Mouse (Mus musculus) stomach, embryonic 15.5 days (tissue): ENCODE measurements at regions not wholly inside any gene's neighbourhood (a gene's known extent, or its start where the extent isn't known, plus 50 kb on each side); places are given as distances from the start of the nearest gene placed in this dataset.

ENCODE experiments used
- ATAC-seq: fragments of 200-750 bp; cut with Nextera tagmentation; 2 replicates; pipeline ENCODE4 v1.8.0; 2017; ENCODE audit warnings: low read depth, moderate number of reproducible peaks, moderate TSS enrichment; ENCODE audit not compliant: insufficient read depth, low FRiP score
- H3K27ac ChIP-seq: fragments of 300-500 bp; sonication (generic); 2 replicates; pipeline ENCODE4 v1.5.1; 2015; ENCODE audit warnings: mild to moderate bottlenecking, inconsistent platforms
- H3K27me3 ChIP-seq: fragments of 300-500 bp; sonication (generic); replicated peaks from 2 replicates; pipeline ENCODE4 v1.6.1; 2015; ENCODE audit warnings: inconsistent platforms
- H3K36me3 ChIP-seq: fragments of 300-500 bp; sonication (generic); 2 replicates; pipeline ENCODE4 v1.6.1; 2015; ENCODE audit warnings: inconsistent platforms
- H3K4me1 ChIP-seq: fragments of 300-500 bp; sonication (generic); 2 replicates; pipeline ENCODE4 v1.6.1; 2015; ENCODE audit warnings: inconsistent platforms
- H3K4me2 ChIP-seq: fragments of 300-500 bp; sonication (generic); 2 replicates; pipeline ENCODE4 v1.6.1; 2015; ENCODE audit warnings: mild to moderate bottlenecking, inconsistent platforms
- H3K4me3 ChIP-seq: fragments of 300-500 bp; sonication (generic); replicated peaks from 2 replicates; pipeline ENCODE4 v1.5.1; 2015; ENCODE audit warnings: inconsistent platforms
- H3K9ac ChIP-seq: fragments of 300-500 bp; sonication (generic); 2 replicates; pipeline ENCODE4 v1.6.1; 2015; ENCODE audit warnings: inconsistent platforms
- H3K9me3 ChIP-seq: fragments of 300-500 bp; sonication (generic); 2 replicates; pipeline ENCODE4 v1.6.1; 2016; ENCODE audit warnings: inconsistent platforms
- WGBS: fragments of 180-500 bp; shearing (Covaris S2); methylation state at CpG from one replicate; pipeline ENCODE4 v1.1.7; 2015; 5-methylcytosine and 5-hydroxymethylcytosine counted together

DNA sequence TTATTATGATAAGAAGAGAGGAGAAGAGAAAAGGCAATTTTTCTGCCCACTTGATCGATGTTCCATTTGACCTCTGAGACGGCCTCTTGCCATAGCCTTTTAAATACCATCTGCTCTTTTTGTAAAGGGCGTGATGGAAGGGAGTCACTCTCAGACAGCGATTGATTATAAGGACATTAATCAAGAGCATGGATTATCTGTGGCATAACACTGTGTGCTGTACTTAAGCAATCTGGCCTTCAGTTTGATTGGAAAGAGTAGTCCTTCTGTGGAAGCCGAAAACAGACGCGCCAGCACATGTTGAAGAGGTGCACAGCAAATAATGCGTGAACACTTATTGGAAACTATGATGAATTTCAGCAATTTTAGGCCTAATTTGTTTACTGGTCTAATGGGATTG is 685.4 kb upstream of the Robo1 start:
- no peak for ATAC-seq
- Histone ChIP-seq H3K9me3 (no peaks in the 10 kb centered on the region), H3K27ac (no peak overlapping the region), H3K4me2 (no peak overlapping the region), H3K4me1 (no peaks in the 10 kb centered on the region), H3K27me3 (no peaks in the 10 kb centered on the region), H3K9ac (no peak overlapping the region), H3K36me3 (no peaks in the 10 kb centered on the region), H3K4me3 (no peak overlapping the region)
- 67% methylated on average over 8 of the region's 8 CpGs for WGBS

- Histone ChIP-seq H3K4me1 (no peaks in the 10 kb centered on the region), H3K9me3 (no peaks in the 10 kb centered on the region), H3K27ac (no peak overlapping the region), H3K4me2 (no peak overlapping the region), H3K4me3 (no peak overlapping the region), H3K9ac (no peak overlapping the region), H3K36me3 (no peaks in the 10 kb centered on the region), H3K27me3 (no peaks in the 10 kb centered on the region)
- 74% methylated on average over 2 of the region's 2 CpGs for WGBS
- no peak for ATAC-seq
Observed at GRCm38 (mm10) chr16:71640361-71640760, 667.7 kb upstream of the Robo1 start.

DNA sequence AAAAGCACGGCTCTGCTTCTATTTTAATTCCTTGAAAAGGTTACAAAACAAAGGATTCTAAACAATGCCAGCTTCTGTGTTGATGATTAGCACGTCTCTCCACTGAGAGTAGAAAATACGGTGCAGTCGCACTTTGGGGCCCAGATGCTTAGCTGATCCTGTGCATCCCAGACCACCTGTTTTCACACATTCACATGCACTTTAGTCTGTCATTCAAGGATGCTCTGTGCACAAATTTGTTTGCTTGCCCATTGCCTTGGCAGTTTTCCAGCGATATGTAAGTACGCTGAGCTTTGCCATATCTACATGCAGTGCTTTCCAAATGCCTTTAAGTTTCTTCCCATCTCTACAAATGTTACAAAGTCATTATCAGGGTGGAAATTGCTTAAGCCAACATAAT is 664.9 kb upstream of the Robo1 start:
- no peak overlapping the region for H3K9ac ChIP-seq
- H3K27ac ChIP-seq = no peak overlapping the region
- H3K4me2 ChIP-seq = no peak overlapping the region
- no peak overlapping the region for H3K4me3 ChIP-seq
- H3K36me3 ChIP-seq = no peaks in the 10 kb centered on the region
- 69% methylated on average over 6 of the region's 6 CpGs for WGBS
- no peaks in the 10 kb centered on the region for H3K4me1 ChIP-seq
- ATAC-seq = no peak
- no peaks in the 10 kb centered on the region for H3K27me3 ChIP-seq
- no peaks in the 10 kb centered on the region for H3K9me3 ChIP-seq

DNA sequence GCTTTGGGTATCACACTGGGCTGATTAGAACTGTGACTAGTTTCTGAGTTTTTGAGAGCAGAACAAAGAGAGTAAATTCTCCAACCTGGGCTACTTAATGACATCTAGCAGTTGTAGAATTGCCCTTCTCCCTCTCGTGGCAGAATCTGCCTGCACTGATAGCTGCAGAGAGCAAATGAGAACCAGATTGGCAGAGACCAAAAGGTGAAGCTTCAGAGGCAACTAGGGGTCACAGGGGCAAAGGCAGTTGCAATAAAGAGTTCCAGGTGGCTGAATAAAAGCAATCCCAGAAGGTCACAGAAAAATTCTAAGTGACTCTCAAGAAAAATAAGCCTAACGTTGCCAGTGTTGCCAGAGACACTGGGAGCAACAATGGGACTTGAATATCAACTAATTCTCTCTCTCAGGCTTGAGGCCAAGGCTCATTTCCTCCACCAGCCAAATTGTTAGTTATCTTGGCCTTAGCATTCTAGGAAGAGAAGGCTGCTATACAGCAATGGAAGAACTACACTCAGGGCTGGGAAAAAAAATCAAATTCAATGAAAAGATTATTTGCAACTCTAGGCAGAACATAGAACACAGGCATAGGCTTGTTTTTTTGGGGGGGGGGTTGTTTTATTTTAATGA is 629.9 kb upstream of the Robo1 start:
- no peaks in the 10 kb centered on the region for H3K4me1 ChIP-seq
- H3K27me3 ChIP-seq = no peaks in the 10 kb centered on the region
- no peak overlapping the region for H3K4me3 ChIP-seq
- H3K27ac ChIP-seq = no peak overlapping the region
- no peak overlapping the region for H3K4me2 ChIP-seq
- no peaks in the 10 kb centered on the region for H3K36me3 ChIP-seq
- no peaks in the 10 kb centered on the region for H3K9me3 ChIP-seq
- 8% methylated on average over 2 of the region's 2 CpGs for WGBS
- H3K9ac ChIP-seq = no peak overlapping the region
- no peak for ATAC-seq

DNA sequence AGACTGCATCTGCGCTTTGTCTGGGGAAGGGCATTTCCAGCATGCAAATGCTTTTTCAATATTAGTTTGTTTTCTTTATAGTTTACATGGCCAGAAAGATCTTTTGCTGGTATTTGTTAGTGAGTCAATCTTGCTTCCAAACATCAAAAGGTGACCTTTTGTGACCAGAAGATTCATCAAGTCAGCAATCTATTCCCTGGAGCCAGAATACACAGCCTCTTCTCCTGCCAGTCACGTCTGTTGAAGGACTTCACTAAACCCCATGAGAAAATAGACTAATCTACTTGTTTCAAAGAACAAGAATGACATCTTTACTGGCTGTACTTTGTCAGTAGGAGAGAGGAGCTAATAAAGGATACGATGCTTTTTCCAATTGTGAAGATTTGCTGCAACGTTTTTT is 614.6 kb upstream of the Robo1 start:
- ATAC-seq = no peak
- H3K4me2 ChIP-seq = no peak overlapping the region
- no peak overlapping the region for H3K9ac ChIP-seq
- no peaks in the 10 kb centered on the region for H3K9me3 ChIP-seq
- H3K4me3 ChIP-seq = no peak overlapping the region
- no peak overlapping the region for H3K27ac ChIP-seq
- no peaks in the 10 kb centered on the region for H3K4me1 ChIP-seq
- H3K36me3 ChIP-seq = no peaks in the 10 kb centered on the region
- no peaks in the 10 kb centered on the region for H3K27me3 ChIP-seq
- 49% methylated on average over 4 of the region's 4 CpGs for WGBS

- no peak for ATAC-seq
- no peak overlapping the region for H3K9ac ChIP-seq
Observed at GRCm38 (mm10) chr16:71705846-71706245, 602.3 kb upstream of the Robo1 start.

GRCm38 (mm10) chr16:71709684-71710083 is 598.4 kb upstream of the Robo1 start:
- 87% methylated on average over 3 of the region's 3 CpGs for WGBS
- Histone ChIP-seq H3K27me3 (no peaks in the 10 kb centered on the region), H3K36me3 (no peaks in the 10 kb centered on the region), H3K4me3 (no peak overlapping the region), H3K4me2 (no peak overlapping the region), H3K27ac (no peak overlapping the region), H3K4me1 (no peaks in the 10 kb centered on the region), H3K9me3 (no peaks in the 10 kb centered on the region), H3K9ac (no peak overlapping the region)
- no peak for ATAC-seq

More at GRCm38 (mm10) chr16:71705846-71706245, 602.3 kb upstream of the Robo1 start:
- Histone ChIP-seq H3K27me3 (no peaks in the 10 kb centered on the region), H3K4me1 (no peaks in the 10 kb centered on the region), H3K36me3 (no peaks in the 10 kb centered on the region), H3K4me2 (no peak overlapping the region), H3K4me3 (no peak overlapping the region), H3K27ac (no peak overlapping the region), H3K9me3 (no peaks in the 10 kb centered on the region)

- Histone ChIP-seq H3K4me2 (no peak overlapping the region), H3K4me3 (no peak overlapping the region), H3K27ac (no peak overlapping the region), H3K36me3 (no peaks in the 10 kb centered on the region), H3K4me1 (no peaks in the 10 kb centered on the region), H3K27me3 (no peaks in the 10 kb centered on the region), H3K9ac (no peak overlapping the region), H3K9me3 (no peaks in the 10 kb centered on the region)
- no peak for ATAC-seq
- 75% methylated on average over 2 of the region's 2 CpGs for WGBS
Observed at GRCm38 (mm10) chr16:71711879-71712278, 596.2 kb upstream of the Robo1 start.

DNA sequence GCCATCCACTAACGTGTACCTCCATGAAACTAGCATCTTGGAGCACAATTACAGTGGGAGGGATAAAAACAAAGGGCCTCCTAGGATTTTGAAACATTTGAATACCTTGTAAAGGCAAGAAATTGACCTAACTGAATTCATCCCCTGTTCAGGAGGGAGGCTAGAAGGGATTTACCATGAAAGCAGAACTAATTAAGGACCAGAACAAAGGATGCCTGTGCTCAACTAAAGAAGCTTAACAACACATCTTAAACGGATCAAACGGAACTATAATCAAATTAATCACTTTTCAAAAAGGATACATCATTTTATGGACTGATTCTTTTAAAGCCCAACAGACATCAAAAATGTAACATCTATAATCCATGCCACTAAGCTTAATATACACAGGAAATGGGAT is 590.9 kb upstream of the Robo1 start:
- H3K36me3 ChIP-seq = no peaks in the 10 kb centered on the region
- H3K4me2 ChIP-seq = no peak overlapping the region
- no peak overlapping the region for H3K4me3 ChIP-seq
- H3K9me3 ChIP-seq = no peaks in the 10 kb centered on the region
- 49% methylated on average over 3 of the region's 3 CpGs for WGBS
- H3K27me3 ChIP-seq = no peaks in the 10 kb centered on the region
- no peak overlapping the region for H3K27ac ChIP-seq
- ATAC-seq = no peak
- no peaks in the 10 kb centered on the region for H3K4me1 ChIP-seq
- H3K9ac ChIP-seq = no peak overlapping the region

DNA sequence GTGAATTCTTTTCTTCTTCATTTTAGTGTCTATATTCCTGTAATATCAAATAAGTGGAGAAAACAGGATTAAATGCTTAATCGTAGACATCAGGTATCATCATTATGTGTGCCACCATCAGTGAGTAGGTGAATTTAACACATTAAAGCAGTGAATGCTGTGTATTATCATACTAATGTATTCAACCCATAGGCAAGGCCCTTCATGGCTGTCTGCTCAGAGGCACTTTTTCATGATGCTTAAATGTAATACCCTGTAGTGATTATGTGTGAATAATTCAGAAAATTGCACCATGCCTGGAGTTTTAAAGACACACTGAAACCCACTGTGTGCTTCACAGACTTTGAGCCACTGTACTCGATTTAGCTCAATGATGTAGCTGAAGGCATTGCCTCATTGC is 583.2 kb upstream of the Robo1 start:
- 84% methylated on average over 2 of the region's 2 CpGs for WGBS
- Histone ChIP-seq H3K4me2 (no peak overlapping the region), H3K36me3 (no peaks in the 10 kb centered on the region), H3K4me1 (no peaks in the 10 kb centered on the region), H3K9ac (no peak overlapping the region), H3K9me3 (no peaks in the 10 kb centered on the region), H3K4me3 (no peak overlapping the region), H3K27me3 (no peaks in the 10 kb centered on the region), H3K27ac (no peak overlapping the region)
- no peak for ATAC-seq

DNA sequence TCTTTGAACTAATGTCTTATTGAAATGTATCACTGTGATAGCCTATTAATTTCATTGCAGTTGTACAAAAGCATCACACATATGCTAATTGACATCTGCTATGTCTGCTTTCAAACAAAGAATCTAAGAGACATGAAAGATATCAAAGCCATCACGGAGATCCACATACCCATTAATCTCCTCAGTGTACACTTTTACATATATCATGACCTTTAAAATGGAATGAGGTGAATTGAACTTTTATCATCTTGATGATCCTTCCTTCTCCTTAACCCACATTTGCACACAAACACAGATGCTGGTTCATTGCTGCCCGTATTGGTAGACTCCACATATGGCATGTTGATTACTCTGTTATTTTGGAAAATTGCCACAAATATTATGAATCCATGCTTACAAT is 570.2 kb upstream of the Robo1 start:
- 85% methylated on average over 2 of the region's 2 CpGs for WGBS
- H3K9ac ChIP-seq = no peak overlapping the region
- H3K4me1 ChIP-seq = no peaks in the 10 kb centered on the region
- no peak overlapping the region for H3K27ac ChIP-seq
- ATAC-seq = no peak
- H3K4me3 ChIP-seq = no peak overlapping the region
- H3K4me2 ChIP-seq = no peak overlapping the region
- H3K9me3 ChIP-seq = no peaks in the 10 kb centered on the region
- no peaks in the 10 kb centered on the region for H3K36me3 ChIP-seq
- H3K27me3 ChIP-seq = no peaks in the 10 kb centered on the region

DNA sequence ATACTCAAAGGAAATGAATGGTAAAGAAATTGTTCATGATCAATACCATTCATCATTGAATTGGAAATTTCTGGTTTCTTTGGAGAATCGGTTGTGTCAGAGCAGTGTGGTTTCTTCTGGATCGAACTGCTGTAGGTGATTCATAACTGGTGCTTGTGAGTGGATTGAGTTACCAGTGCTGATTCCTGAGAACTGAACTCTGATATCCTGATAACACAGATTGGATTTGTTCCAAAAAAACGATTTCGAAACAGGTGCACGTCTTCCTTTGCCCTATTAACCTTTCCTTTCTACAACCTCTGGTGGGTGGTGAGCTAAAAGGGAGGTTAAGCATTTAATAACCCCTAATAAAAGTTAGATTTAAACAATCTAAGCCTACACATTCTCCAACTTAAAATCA is 569.0 kb upstream of the Robo1 start:
- Histone ChIP-seq H3K4me1 (no peaks in the 10 kb centered on the region), H3K27me3 (no peaks in the 10 kb centered on the region), H3K36me3 (no peaks in the 10 kb centered on the region), H3K4me3 (no peak overlapping the region), H3K4me2 (no peak overlapping the region), H3K9me3 (no peaks in the 10 kb centered on the region), H3K9ac (no peak overlapping the region), H3K27ac (no peak overlapping the region)
- ATAC-seq = no peak
- 85% methylated on average over 5 of the region's 5 CpGs for WGBS

GRCm38 (mm10) chr16:71780945-71781344 is 527.2 kb upstream of the Robo1 start:
- Histone ChIP-seq H3K9me3 (no peaks in the 10 kb centered on the region), H3K27ac (no peak overlapping the region), H3K4me1 (no peaks in the 10 kb centered on the region), H3K4me2 (no peak overlapping the region), H3K9ac (no peak overlapping the region), H3K27me3 (no peaks in the 10 kb centered on the region), H3K4me3 (no peak overlapping the region), H3K36me3 (no peaks in the 10 kb centered on the region)
- no peak for ATAC-seq
